Mouse (Mus musculus): ENCODE measurements around the gene Sept9. TPM values are rescaled to one million over a fixed set of nuclear protein-coding genes. Genes with fewer than 3 reads are reported as not detected.
A peak's percentile ranks its signal among the peaks of the same experiment; 100 is the strongest.

Gene Sept9
- total and polyA plus RNA-seq, 3 experiments = 115 to 469 (median 292) TPM

DNA sequence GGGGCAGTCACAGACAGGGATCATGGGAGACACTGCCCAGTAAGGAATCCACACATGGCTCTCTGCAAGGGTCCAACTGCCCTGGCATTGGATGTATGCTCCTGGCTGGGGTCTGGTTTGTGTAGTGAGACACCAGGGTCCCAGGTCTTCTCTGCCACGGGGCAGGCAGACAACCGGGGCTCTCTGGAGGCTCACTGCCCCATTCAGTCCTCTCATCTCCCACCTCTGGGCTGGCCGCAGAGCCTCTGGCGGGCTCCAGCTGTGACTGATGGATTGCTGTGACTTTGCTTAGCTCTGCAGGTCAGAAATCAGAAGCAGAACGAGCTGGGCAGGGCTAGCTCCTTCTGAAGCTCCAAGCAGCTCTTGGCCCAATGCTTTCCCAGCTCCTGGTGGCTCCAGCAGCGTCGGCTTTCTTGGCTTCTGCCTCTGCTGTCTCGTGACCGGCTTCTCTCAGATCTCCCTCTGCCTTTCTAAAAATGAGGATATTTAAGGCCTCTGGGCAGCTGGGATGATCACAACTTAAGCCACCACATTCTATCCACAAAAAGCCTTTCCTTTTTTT lies 36.5 kb downstream of the Sept9 start:
- DNase-seq (ENCODE audit: low spot score) (no peak), ATAC-seq (ENCODE audit: extremely low read depth, insufficient number of reproducible peaks, low FRiP score, poor library complexity, severe bottlenecking) (no peak)
- Histone ChIP-seq H3K27me3 (ENCODE audit: insufficient read depth, low read length) (peaks cover 53% of the 10 kb centered on the region), H3K4me1 (ENCODE audit: insufficient read depth, low read depth, low read length) (no peaks in the 10 kb centered on the region), H3K9me3 (replicated peaks) (no peaks in the 10 kb centered on the region), H3K4me3 (ENCODE audit: low read depth, low read length) (no peak overlapping the region), H3K36me3 (replicated peaks) (no peaks in the 10 kb centered on the region)
- TF ChIP-seq GATA2 (IDR thresholded peaks at IDR 0.05; ENCODE audit: borderline replicate concordance, low read depth, low read length) (no peak), GATA1 (IDR thresholded peaks at IDR 0.05; ENCODE audit: borderline replicate concordance, low read length) (no peak), CTCF (IDR thresholded peaks at IDR 0.05; ENCODE audit: low read depth, low read length) (no peak), TAL1 (conservative IDR thresholded peaks at IDR 0.05; ENCODE audit: low read depth, low read length) (no peak), POLR2AphosphoS5 (IDR thresholded peaks at IDR 0.05; ENCODE audit: insufficient replicate concordance, low read depth, low read length) (no peak)

DNA sequence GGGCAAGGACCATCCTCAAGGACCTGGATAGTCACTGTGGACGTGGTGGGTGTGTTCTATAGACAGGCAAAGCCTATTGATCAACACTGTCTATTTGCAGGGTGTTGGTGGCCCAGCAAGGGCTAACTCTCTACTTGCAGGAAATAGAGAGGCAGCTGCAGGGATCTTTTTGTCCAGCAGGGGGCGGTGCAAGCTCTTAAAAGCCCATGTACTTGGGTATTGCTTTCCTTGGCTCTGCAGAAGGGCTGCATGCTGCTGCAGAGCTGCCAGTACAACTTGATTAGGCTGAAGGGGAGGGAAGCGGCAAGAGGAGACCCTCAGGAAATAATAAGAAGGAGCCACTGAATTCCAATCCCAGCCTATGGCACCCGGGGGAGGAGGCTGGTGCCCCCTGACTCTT lies 38.7 kb downstream of the Sept9 start:
- H3K4me3 ChIP-seq (ENCODE audit: low read depth, low read length) = no peak overlapping the region
- DNase-seq (ENCODE audit: low spot score) (peak; percentile 72), ATAC-seq (ENCODE audit: extremely low read depth, insufficient number of reproducible peaks, low FRiP score, poor library complexity, severe bottlenecking) (peak; percentile 29; the same call in 1 of the 2 replicates)
- no peaks in the 10 kb centered on the region for H3K36me3 ChIP-seq (replicated peaks)
- no peak for TF ChIP-seq TAL1 (conservative IDR thresholded peaks at IDR 0.05; ENCODE audit: low read depth, low read length)
- TF ChIP-seq GATA2 (IDR thresholded peaks at IDR 0.05; ENCODE audit: borderline replicate concordance, low read depth, low read length) = no peak
- TF ChIP-seq CTCF (IDR thresholded peaks at IDR 0.05; ENCODE audit: low read depth, low read length) = peak; percentile 75
- H3K9me3 ChIP-seq (replicated peaks) = no peaks in the 10 kb centered on the region
- peaks cover 54% of the 10 kb centered on the region for H3K27me3 ChIP-seq (ENCODE audit: insufficient read depth, low read length)
- no peaks in the 10 kb centered on the region for H3K4me1 ChIP-seq (ENCODE audit: insufficient read depth, low read depth, low read length)

DNA sequence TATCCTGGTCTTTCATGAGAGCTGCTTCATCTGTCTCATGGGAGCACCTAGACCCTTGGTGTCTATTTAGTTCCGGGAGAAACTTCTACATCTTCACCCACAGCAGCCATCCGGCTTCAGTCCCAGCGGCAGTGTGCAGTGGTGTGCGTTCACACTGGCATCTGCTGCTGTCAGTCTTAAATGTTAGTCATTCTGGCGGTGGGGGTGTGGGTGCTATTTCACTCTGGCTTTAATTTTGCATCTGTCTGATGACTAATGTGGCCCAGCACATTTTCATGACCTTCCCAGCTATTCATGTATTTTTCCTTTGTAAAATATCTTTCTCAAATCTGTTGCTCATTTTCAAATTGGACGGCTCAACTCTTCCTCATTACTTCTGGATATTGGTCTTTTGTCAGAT lies 40.2 kb downstream of the Sept9 start:
- TF ChIP-seq GATA1 (IDR thresholded peaks at IDR 0.05; ENCODE audit: borderline replicate concordance, low read length) = no peak
- TF ChIP-seq GATA2 (IDR thresholded peaks at IDR 0.05; ENCODE audit: borderline replicate concordance, low read depth, low read length) = no peak
- no peak for TF ChIP-seq TAL1 (conservative IDR thresholded peaks at IDR 0.05; ENCODE audit: low read depth, low read length)
- Histone ChIP-seq H3K4me3 (ENCODE audit: low read depth, low read length) (no peak overlapping the region), H3K36me3 (replicated peaks) (no peaks in the 10 kb centered on the region), H3K27me3 (ENCODE audit: insufficient read depth, low read length) (peaks cover 40% of the 10 kb centered on the region), H3K4me1 (ENCODE audit: insufficient read depth, low read depth, low read length) (peaks cover 4% of the 10 kb centered on the region; the same call in 1 of the 2 replicates), H3K9me3 (replicated peaks) (no peaks in the 10 kb centered on the region)
- no peak for ATAC-seq (ENCODE audit: extremely low read depth, insufficient number of reproducible peaks, low FRiP score, poor library complexity, severe bottlenecking)
- DNase-seq (ENCODE audit: low spot score) = no peak

DNA sequence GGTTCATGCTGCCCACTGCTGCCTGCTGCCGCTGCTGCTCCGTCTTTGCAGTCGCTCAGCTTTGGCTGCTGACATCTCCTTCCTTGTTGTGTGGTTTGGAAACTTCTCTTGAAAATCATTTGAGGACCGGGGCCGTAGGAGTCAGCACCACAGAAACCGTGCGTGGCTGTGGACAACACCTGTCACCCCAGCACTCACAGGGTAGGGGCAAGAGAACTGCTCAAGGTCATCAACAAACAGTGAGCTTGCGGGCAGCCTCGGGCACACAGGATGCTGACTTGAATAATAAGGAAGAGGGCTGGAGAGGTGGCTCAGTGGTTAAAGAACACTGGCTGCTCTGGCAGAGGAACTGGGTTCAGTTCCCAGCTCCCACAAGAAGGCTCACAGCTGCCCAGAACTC lies 40.9 kb downstream of the Sept9 start:
- H3K4me3 ChIP-seq (ENCODE audit: low read depth, low read length) = no peak overlapping the region
- TF ChIP-seq GATA2 (IDR thresholded peaks at IDR 0.05; ENCODE audit: borderline replicate concordance, low read depth, low read length) (no peak), TAL1 (conservative IDR thresholded peaks at IDR 0.05; ENCODE audit: low read depth, low read length) (no peak), POLR2AphosphoS5 (IDR thresholded peaks at IDR 0.05; ENCODE audit: insufficient replicate concordance, low read depth, low read length) (no peak), GATA1 (IDR thresholded peaks at IDR 0.05; ENCODE audit: borderline replicate concordance, low read length) (no peak), CTCF (IDR thresholded peaks at IDR 0.05; ENCODE audit: low read depth, low read length) (no peak)
- ATAC-seq (ENCODE audit: extremely low read depth, insufficient number of reproducible peaks, low FRiP score, poor library complexity, severe bottlenecking) (no peak), DNase-seq (ENCODE audit: low spot score) (no peak)
- no peaks in the 10 kb centered on the region for H3K36me3 ChIP-seq (replicated peaks)
- peaks cover 4% of the 10 kb centered on the region; the same call in 1 of the 2 replicates for H3K4me1 ChIP-seq (ENCODE audit: insufficient read depth, low read depth, low read length)
- H3K9me3 ChIP-seq (replicated peaks) = no peaks in the 10 kb centered on the region
- peaks cover 39% of the 10 kb centered on the region for H3K27me3 ChIP-seq (ENCODE audit: insufficient read depth, low read length)

DNA sequence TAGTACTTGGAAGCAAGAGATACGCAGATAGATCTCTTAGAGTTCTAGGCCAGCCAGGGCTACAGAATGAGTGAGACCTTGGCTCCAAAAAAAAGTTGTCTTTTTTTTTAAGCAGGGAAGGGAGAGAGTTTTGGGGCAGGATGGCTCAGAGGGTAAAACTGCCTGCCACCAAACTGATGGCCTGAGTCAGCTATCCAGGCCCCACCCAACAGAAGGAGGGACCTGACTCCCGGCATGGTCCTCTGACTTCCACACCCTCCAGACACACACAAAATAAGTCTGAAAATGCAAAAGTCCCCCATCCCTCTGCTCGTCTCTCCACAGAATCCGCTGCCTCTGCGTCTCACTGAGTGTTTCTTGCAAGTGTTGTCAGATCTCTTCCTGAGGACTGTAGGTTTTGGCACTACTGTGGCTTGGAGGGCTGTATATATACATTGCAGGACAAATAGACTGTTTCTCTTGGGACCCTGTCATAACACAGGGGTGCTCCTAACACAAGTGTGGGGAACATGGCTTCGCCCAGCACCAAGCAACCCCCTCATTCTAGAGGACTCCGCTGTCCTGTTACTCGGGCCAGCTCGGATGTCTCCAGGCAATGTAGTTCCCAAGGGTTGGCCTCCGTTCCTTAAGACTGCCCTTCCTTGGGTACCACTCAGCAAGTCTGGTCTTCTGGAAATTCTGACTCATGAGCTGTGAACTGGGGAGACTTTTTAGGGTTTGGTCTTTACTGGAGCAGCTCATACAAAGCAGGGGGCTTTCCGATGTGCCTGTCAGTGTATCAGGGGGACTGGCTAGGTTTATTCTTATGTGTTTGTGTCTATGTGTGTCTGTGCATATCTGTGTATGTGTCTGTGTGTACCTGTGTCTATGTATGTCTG lies 41.6 kb downstream of the Sept9 start:
- H3K9me3 ChIP-seq (replicated peaks) = no peaks in the 10 kb centered on the region
- DNase-seq (ENCODE audit: low spot score) (no peak), ATAC-seq (ENCODE audit: extremely low read depth, insufficient number of reproducible peaks, low FRiP score, poor library complexity, severe bottlenecking) (no peak)
- peaks cover 4% of the 10 kb centered on the region; the same call in 1 of the 2 replicates for H3K4me1 ChIP-seq (ENCODE audit: insufficient read depth, low read depth, low read length)
- TF ChIP-seq GATA2 (IDR thresholded peaks at IDR 0.05; ENCODE audit: borderline replicate concordance, low read depth, low read length) = no peak
- TF ChIP-seq TAL1 (conservative IDR thresholded peaks at IDR 0.05; ENCODE audit: low read depth, low read length) = no peak
- no peak for TF ChIP-seq POLR2AphosphoS5 (IDR thresholded peaks at IDR 0.05; ENCODE audit: insufficient replicate concordance, low read depth, low read length)
- no peak for TF ChIP-seq GATA1 (IDR thresholded peaks at IDR 0.05; ENCODE audit: borderline replicate concordance, low read length)
- no peak for TF ChIP-seq CTCF (IDR thresholded peaks at IDR 0.05; ENCODE audit: low read depth, low read length)
- no peaks in the 10 kb centered on the region for H3K36me3 ChIP-seq (replicated peaks)
- H3K27me3 ChIP-seq (ENCODE audit: insufficient read depth, low read length) = peaks cover 34% of the 10 kb centered on the region
- no peak overlapping the region for H3K4me3 ChIP-seq (ENCODE audit: low read depth, low read length)

DNA sequence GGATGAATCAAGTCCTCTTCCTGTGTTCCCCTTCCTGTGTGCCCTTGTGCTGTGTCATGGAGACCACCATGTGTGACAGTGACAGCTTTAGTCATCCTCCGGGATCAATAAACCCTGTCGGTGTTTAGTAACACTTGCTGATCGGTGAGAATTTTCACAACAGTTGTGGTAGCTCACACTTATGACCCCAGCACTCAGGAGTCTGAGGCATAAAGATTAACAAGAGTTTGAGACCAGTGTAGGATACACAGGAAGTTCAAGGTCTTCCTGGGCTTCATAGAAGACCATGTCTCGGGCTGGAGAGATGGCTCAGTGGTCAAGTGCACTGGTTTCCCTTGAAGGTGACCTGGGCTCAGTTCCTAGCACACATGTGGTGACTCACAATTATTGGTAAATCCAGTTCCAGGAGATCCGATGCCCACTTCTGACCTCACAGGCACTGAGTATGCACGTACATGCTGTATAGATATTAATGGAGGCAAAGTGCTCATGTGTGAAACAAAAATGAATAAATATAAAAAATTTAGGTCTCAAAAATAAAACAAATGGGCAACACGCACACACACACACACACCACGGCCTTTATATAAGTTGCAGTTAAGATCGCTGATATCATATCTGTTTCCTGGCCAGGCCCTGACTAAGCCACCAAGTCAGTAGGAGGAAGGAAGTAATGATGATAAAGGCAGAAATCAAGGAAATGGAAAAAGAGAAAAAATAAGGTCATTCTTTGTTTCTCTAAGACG lies 43.1 kb downstream of the Sept9 start:
- DNase-seq (ENCODE audit: low spot score) = no peak
- Histone ChIP-seq H3K36me3 (replicated peaks) (no peaks in the 10 kb centered on the region), H3K27me3 (ENCODE audit: insufficient read depth, low read length) (peaks cover 33% of the 10 kb centered on the region; the same call in 1 of the 2 replicates), H3K4me1 (ENCODE audit: insufficient read depth, low read depth, low read length) (peaks cover 4% of the 10 kb centered on the region; the same call in 1 of the 2 replicates), H3K9me3 (replicated peaks) (no peaks in the 10 kb centered on the region), H3K4me3 (ENCODE audit: low read depth, low read length) (no peak overlapping the region)
- no peak for TF ChIP-seq POLR2AphosphoS5 (IDR thresholded peaks at IDR 0.05; ENCODE audit: insufficient replicate concordance, low read depth, low read length)
- no peak for TF ChIP-seq GATA2 (IDR thresholded peaks at IDR 0.05; ENCODE audit: borderline replicate concordance, low read depth, low read length)
- TF ChIP-seq CTCF (IDR thresholded peaks at IDR 0.05; ENCODE audit: low read depth, low read length) = no peak
- TF ChIP-seq TAL1 (conservative IDR thresholded peaks at IDR 0.05; ENCODE audit: low read depth, low read length) = no peak
- no peak for TF ChIP-seq GATA1 (IDR thresholded peaks at IDR 0.05; ENCODE audit: borderline replicate concordance, low read length)
- ATAC-seq (ENCODE audit: extremely low read depth, insufficient number of reproducible peaks, low FRiP score, poor library complexity, severe bottlenecking) = 0 out of 2 replicates have a peak, but pooled peaks have one; percentile 18

Measured in G1E (cell line).